ENCODE assay signal across 18 mouse cellular contexts in the genomic region with DNA sequence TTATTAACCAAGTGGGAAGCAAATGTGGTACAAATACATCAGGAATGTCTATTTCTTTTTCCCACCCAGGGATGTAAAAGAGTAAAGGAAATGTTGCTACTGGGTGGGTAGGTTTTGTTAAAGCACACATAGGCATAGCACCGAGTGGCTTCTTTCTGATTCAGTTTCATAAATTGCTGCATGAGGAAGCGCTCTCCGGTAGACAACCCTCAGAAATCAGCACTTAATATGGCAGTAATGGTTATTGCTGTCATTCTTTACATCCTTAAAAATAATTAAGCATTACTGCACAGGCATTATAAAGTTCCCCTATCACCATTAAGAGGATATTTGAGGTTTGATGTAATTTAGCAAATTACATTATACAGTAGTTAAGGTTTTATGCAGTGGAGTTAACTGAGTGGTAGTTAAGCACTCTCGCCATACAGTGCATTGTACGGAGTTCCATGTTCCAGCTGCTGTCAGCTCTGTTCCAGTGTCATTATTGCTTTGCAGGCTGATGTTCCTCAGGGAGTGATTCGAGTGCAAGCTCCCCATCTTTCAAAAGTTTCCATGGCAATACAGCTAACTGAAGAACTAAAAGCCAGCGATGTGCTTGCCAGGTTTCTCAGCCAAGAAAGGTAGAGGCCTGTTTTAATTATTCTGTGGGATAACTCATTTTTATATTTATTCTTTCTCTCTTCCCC.
DNase-seq lines count a peak whose midpoint lies in the region; ATAC-seq lines count a peak whose summit lies in the region.
"Had no signal": no experiment of that assay in that cellular context is flagged by ENCODE, and none has a peak within 500 bp of the region (broad histone marks: within the 10 kb centered on the region; RNA-seq: fewer than 3 reads in every experiment).

No protein-coding gene starts in this region.

- no peak overlapping the region for H3K27ac ChIP-seq in midbrain, embryonic 12.5 days (replicated peaks)
- H3K27ac ChIP-seq in midbrain, embryonic 10.5 days (replicated peaks), result no peak overlapping the region
- no peak overlapping the region for H3K27ac ChIP-seq in hindbrain, embryonic 12.5 days
- H3K27ac ChIP-seq: heart, adult 2 months; intestine, embryonic 15.5 days; kidney, postnatal 0 days; macrophage had no signal

- no peak overlapping the region for H3K4me2 ChIP-seq in midbrain, embryonic 12.5 days (replicated peaks)
- no peak overlapping the region for H3K4me2 ChIP-seq in hindbrain, embryonic 12.5 days (replicated peaks)
- H3K4me2 ChIP-seq: intestine, embryonic 15.5 days; liver, embryonic 11.5 days; lung, embryonic 14.5 days had no signal

- H3K9ac ChIP-seq in midbrain, embryonic 12.5 days (replicated peaks), result no peak overlapping the region
- H3K9ac ChIP-seq in hindbrain, embryonic 12.5 days, result no peak overlapping the region
- H3K9ac ChIP-seq: intestine, embryonic 15.5 days; lung, embryonic 14.5 days had no signal

- no peaks in the 10 kb centered on the region for H3K4me1 ChIP-seq in midbrain, embryonic 12.5 days
- H3K4me1 ChIP-seq in midbrain, embryonic 10.5 days, result peaks cover 3% of the 10 kb centered on the region
- peaks cover 4% of the 10 kb centered on the region; the same call in 1 of the 2 replicates for H3K4me1 ChIP-seq in hindbrain, embryonic 12.5 days
- H3K4me1 ChIP-seq: intestine, embryonic 15.5 days had no signal

- DNase-seq in midbrain, embryonic 10.5 days (ENCODE audit: low spot score), result no peak
- peak; percentile 20 for DNase-seq in mesoderm, embryonic 11.5 days (ENCODE audit: low read depth, low spot score)
- peak; percentile 21 for DNase-seq in telencephalon, adult 2 months (ENCODE audit: low read depth, low spot score)
- DNase-seq in natural killer cell, adult 2 months (ENCODE audit: low spot score in 2 of 2), result no peak
- no peak for DNase-seq in adrenal gland, adult 2 months
- DNase-seq: adrenal gland, postnatal 14 days; cerebellum, postnatal 14 days; heart, adult 2 months; heart, postnatal 10 days; lung, embryonic 14.5 days; thymus, adult 18-20 months had no signal

- H3K36me3 ChIP-seq in midbrain, embryonic 12.5 days, result no peaks in the 10 kb centered on the region
- H3K36me3 ChIP-seq in midbrain, embryonic 10.5 days, result no peaks in the 10 kb centered on the region
- no peaks in the 10 kb centered on the region for H3K36me3 ChIP-seq in hindbrain, embryonic 12.5 days
- H3K36me3 ChIP-seq: intestine, embryonic 15.5 days had no signal

- 67% methylated on average over 7 of the region's 7 CpGs for WGBS in midbrain, embryonic 12.5 days
- 79% methylated on average over 7 of the region's 7 CpGs for WGBS in midbrain, embryonic 10.5 days
- 65% methylated on average over 7 of the region's 7 CpGs for WGBS in hindbrain, embryonic 12.5 days

- peak; percentile 68 for ATAC-seq in midbrain, embryonic 12.5 days (ENCODE audit: low FRiP score, low read depth)
- ATAC-seq in hindbrain, embryonic 12.5 days (ENCODE audit: low FRiP score), result peak; percentile 60; the same call in 1 of the 2 replicates
- ATAC-seq: intestine, embryonic 15.5 days had no signal

- no peak overlapping the region for H3K4me3 ChIP-seq in midbrain, embryonic 12.5 days
- no peak overlapping the region for H3K4me3 ChIP-seq in midbrain, embryonic 10.5 days
- no peak overlapping the region for H3K4me3 ChIP-seq in hindbrain, embryonic 12.5 days
- H3K4me3 ChIP-seq: erythroblast, embryonic 14.5 days; heart, adult 2 months; intestine, embryonic 15.5 days had no signal

- H3K27me3 ChIP-seq in midbrain, embryonic 12.5 days, result no peaks in the 10 kb centered on the region
- no peaks in the 10 kb centered on the region for H3K27me3 ChIP-seq in midbrain, embryonic 10.5 days (ENCODE audit: low read depth, poor library complexity, severe bottlenecking)
- no peaks in the 10 kb centered on the region for H3K27me3 ChIP-seq in hindbrain, embryonic 12.5 days
- H3K27me3 ChIP-seq: intestine, embryonic 15.5 days had no signal

- H3K9me3 ChIP-seq in midbrain, embryonic 12.5 days, result no peaks in the 10 kb centered on the region
- H3K9me3 ChIP-seq in midbrain, embryonic 10.5 days (replicated peaks), result no peaks in the 10 kb centered on the region
- H3K9me3 ChIP-seq in hindbrain, embryonic 12.5 days (replicated peaks), result no peaks in the 10 kb centered on the region
- H3K9me3 ChIP-seq: intestine, embryonic 15.5 days had no signal

Comparison
In these comparisons a context has a peak if more than half of its experiments do, and no peak if none do; other contexts are left out.
1. DNase-seq: peak in mesoderm, embryonic 11.5 days (single experiment) and telencephalon, adult 2 months (single experiment); none in midbrain, embryonic 10.5 days (single experiment), natural killer cell, adult 2 months (0 of 2) and adrenal gland, adult 2 months (single experiment).